ENCODE assay signal across 12 mouse cellular contexts in genomic region chr14:47638316-47638895, GRCm38 (mm10).
"Had no signal": no experiment of that assay in that cellular context is flagged by ENCODE, and none has a peak within 500 bp of the region (broad histone marks: within the 10 kb centered on the region; RNA-seq: fewer than 3 reads in every experiment).

No protein-coding gene starts in this region.

- H3K27me3 ChIP-seq: limb, embryonic 12.5 days; liver, embryonic 13.5 days; midbrain, embryonic 13.5 days; neural tube, embryonic 15.5 days had no signal

- ATAC-seq: liver, postnatal 0 days; midbrain, embryonic 13.5 days had no signal

- H3K4me3 ChIP-seq: limb, embryonic 12.5 days; liver, embryonic 13.5 days; midbrain, embryonic 13.5 days; neural tube, embryonic 15.5 days had no signal

- H3K27ac ChIP-seq: kidney, postnatal 0 days; limb, embryonic 12.5 days; liver, embryonic 13.5 days; midbrain, embryonic 13.5 days; neural tube, embryonic 15.5 days had no signal

- H3K9me3 ChIP-seq: limb, embryonic 12.5 days; liver, embryonic 13.5 days; midbrain, embryonic 13.5 days; neural tube, embryonic 15.5 days had no signal

- H3K36me3 ChIP-seq: limb, embryonic 12.5 days; liver, embryonic 13.5 days; midbrain, embryonic 13.5 days; neural tube, embryonic 15.5 days had no signal

- H3K9ac ChIP-seq: limb, embryonic 12.5 days; liver, embryonic 13.5 days; liver, postnatal 0 days; midbrain, embryonic 13.5 days; neural tube, embryonic 15.5 days had no signal

- H3K4me2 ChIP-seq: limb, embryonic 12.5 days; liver, embryonic 13.5 days; midbrain, embryonic 13.5 days; neural tube, embryonic 15.5 days had no signal

- DNase-seq: kidney, postnatal 36 days; liver; liver, embryonic 13.5 days; liver, postnatal 0 days; lung, postnatal 36 days; right cerebral cortex, adult 18-20 months; right cerebral cortex, postnatal 25 days; thymus, postnatal 25 days had no signal
